Mouse (Mus musculus) bone marrow macrophage, adult 2 months (primary cell): ENCODE results near the gene Tppp3.

ENCODE experiments used
- CTCF ChIP-seq: IDR thresholded peaks from 2 replicates; pipeline ENCODE4 v1.5.1; 2012; ENCODE audit warnings: low read depth, mild to moderate bottlenecking, low read length, moderate library complexity
- POLR2A ChIP-seq: IDR thresholded peaks from 2 replicates; pipeline ENCODE4 v1.6.1; 2012; ENCODE audit warnings: mild to moderate bottlenecking, low read depth, low read length, borderline replicate concordance

GRCm38 (mm10) chr8:105454088-105454487 lies 17.2 kb downstream of the Tppp3 start:
- TF ChIP-seq CTCF, result no peak
- no peak for TF ChIP-seq POLR2A
